Comparison of ENCODE assay signal across 8 mouse cellular contexts in genomic region chr5:110285770-110286445, GRCm38 (mm10). TPM values are rescaled to one million over a fixed set of nuclear protein-coding genes. Genes with fewer than 3 reads are reported as not detected.
DNase-seq lines count a peak whose midpoint lies in the region; ATAC-seq and TF ChIP-seq lines count a peak whose summit lies in the region.

TSS of gene Pxmp2 (minus strand) at chr5:110286186.
TSS of gene Pole (plus strand) at chr5:110286306.

- 0 out of 2 replicates have a peak, but pooled peaks cover 5% of the 10 kb centered on the region for H3K27me3 ChIP-seq in lung, embryonic 15.5 days

- TF ChIP-seq POLR2A in olfactory bulb, adult 2 months (IDR thresholded peaks at IDR 0.05; ENCODE audit: insufficient read depth, low read depth, low read length), result no peak

- H3K4me3 ChIP-seq in lung, embryonic 15.5 days, result peak within 1 kb of the TSS; percentile 76
- peak within 1 kb of the TSS; percentile 93 for H3K4me3 ChIP-seq in olfactory bulb, adult 2 months (ENCODE audit: insufficient read depth, low read depth, low read length)

- 0 out of 2 replicates have a peak within 1 kb of the TSS, but pooled peaks have one; percentile 42 for H3K27ac ChIP-seq in lung, embryonic 15.5 days
- no peak within 1 kb of the TSS for H3K27ac ChIP-seq in olfactory bulb, adult 2 months (ENCODE audit: insufficient read depth, low read depth, low read length)

- peak; percentile 85 to 87 for ATAC-seq in hematopoietic stem cell, adult 5-6 weeks (replicated peaks in 1 of 2; ENCODE audit: insufficient read depth in 1 of 2, low FRiP score in 2 of 2, low TSS enrichment in 1 of 2, low read depth in 1 of 2, poor library complexity in 2 of 2, severe bottlenecking in 2 of 2)
- ATAC-seq in lung, embryonic 15.5 days (ENCODE audit: borderline replicate concordance, extremely low read depth, low FRiP score, low TSS enrichment), result peak; percentile 98

- WGBS in lung, embryonic 15.5 days, result under 1% methylated on average over 55 of the region's 64 CpGs
- WGBS in olfactory bulb, adult 2 months, result under 1% methylated on average over 64 of the region's 64 CpGs

- TF ChIP-seq CTCF in olfactory bulb, adult 2 months (IDR thresholded peaks at IDR 0.05; ENCODE audit: insufficient read depth, low read depth, low read length), result no peak

- no peaks in the 10 kb centered on the region for H3K9me3 ChIP-seq in lung, embryonic 15.5 days

- DNase-seq in MN1 (ENCODE audit: low spot score), result peak; percentile 96
- DNase-seq in cerebellum, adult 8-10 months, result peak; percentile 74
- DNase-seq in forelimb bud, embryonic 11.5 days (ENCODE audit: low read depth, low spot score), result peak; percentile 94
- DNase-seq in layer of hippocampus, adult 8-10 months (ENCODE audit: low spot score in 2 of 2), result peak; percentile 75 to 76
- DNase-seq in thymus, adult 18-20 months, result peak; percentile 70 to 74

- peaks cover 15% of the 10 kb centered on the region for H3K4me1 ChIP-seq in lung, embryonic 15.5 days
- peaks cover 7% of the 10 kb centered on the region for H3K4me1 ChIP-seq in olfactory bulb, adult 2 months (ENCODE audit: control insufficient read depth, insufficient read depth, low read length)

- peak within 1 kb of the TSS; percentile 76 for H3K9ac ChIP-seq in lung, embryonic 15.5 days

- peaks cover 11% of the 10 kb centered on the region for H3K36me3 ChIP-seq in lung, embryonic 15.5 days

- peak within 1 kb of the TSS; percentile 93 for H3K4me2 ChIP-seq in lung, embryonic 15.5 days

RNA-seq across cellular contexts. Expression of gene Pxmp2, which starts in this region (rescaled TPM):
- total RNA-seq in hematopoietic stem cell, adult 5-6 weeks (2017), result 1.9 and 13.2 TPM in 2 replicates
- 1 to 10 TPM; 8.3 to 9.5 (median 8.8) TPM for total RNA-seq in layer of hippocampus, adult 8-10 months (2022)
- 11.3 and 12.8 TPM in 2 replicates for polyA plus RNA-seq in lung, embryonic 15.5 days (2015; fragmentation: Nextera tagmentation; extraction: Ambion mirVana)
- not detected in 2 replicates for polyA plus RNA-seq in olfactory bulb, adult 2 months (2012; ENCODE audit: insufficient read depth, insufficient read length, low replicate concordance, missing spikeins)

RNA-seq across cellular contexts. Expression of gene Pole, which starts in this region (rescaled TPM):
- total RNA-seq in hematopoietic stem cell, adult 5-6 weeks (2017), result 44.5 and 54.7 TPM in 2 replicates
- total RNA-seq in layer of hippocampus, adult 8-10 months (2022), result 1 to 10 TPM; 1.4 to 2.2 (median 2.1) TPM
- polyA plus RNA-seq in lung, embryonic 15.5 days (2015; fragmentation: Nextera tagmentation; extraction: Ambion mirVana), result 35.2 and 36.0 TPM in 2 replicates
- not detected in 2 replicates for polyA plus RNA-seq in olfactory bulb, adult 2 months (2012; ENCODE audit: insufficient read depth, insufficient read length, low replicate concordance, missing spikeins)

Comparison
In these comparisons a context has a peak if more than half of its experiments do, and no peak if none do; other contexts are left out.
1. RNA of gene Pole (total RNA-seq): 44.5 to 54.7 TPM in hematopoietic stem cell, adult 5-6 weeks; 1.4 to 2.2 TPM in layer of hippocampus, adult 8-10 months; every median in the first group is over 10 times any median in the second.
2. RNA of gene Pxmp2 (polyA plus RNA-seq): 11.3 to 12.8 TPM in lung, embryonic 15.5 days; not detected in olfactory bulb, adult 2 months; every median in the first group is over 10 times any median in the second.
3. RNA of gene Pole (polyA plus RNA-seq): 35.2 to 36.0 TPM in lung, embryonic 15.5 days; not detected in olfactory bulb, adult 2 months; every median in the first group is over 10 times any median in the second.
4. Peak in every context shown above with its lines, with median percentiles within 50 percentile points of each other: DNase-seq.